Mouse (Mus musculus): ENCODE results near the gene Celsr2.

GRCm38 (mm10) chr3:108398281-108398680 is 17.1 kb downstream of the Celsr2 start:
- TF ChIP-seq CTCF (IDR thresholded peaks at IDR 0.05; ENCODE audit: control insufficient read depth, insufficient read depth, insufficient read length) (no peak), MYOD1 (IDR thresholded peaks at IDR 0.05; ENCODE audit: control insufficient read depth, insufficient read length, low read depth) (no peak), USF1 (IDR thresholded peaks at IDR 0.05; ENCODE audit: low read depth) (no peak), CEBPB (IDR thresholded peaks at IDR 0.05; ENCODE audit: low read depth) (no peak), MAX (IDR thresholded peaks at IDR 0.05) (no peak), MYOG (IDR thresholded peaks at IDR 0.05; ENCODE audit: control insufficient read depth, extremely low read depth, insufficient read length) (no peak)
